Mouse (Mus musculus): ENCODE results near the gene Rbm20.
"Not testable (repeated sequence)": the region's sequence is repeated elsewhere in the genome, so short reads cannot be mapped to it uniquely, and the experiment has no call there.

Gene Rbm20

DNA sequence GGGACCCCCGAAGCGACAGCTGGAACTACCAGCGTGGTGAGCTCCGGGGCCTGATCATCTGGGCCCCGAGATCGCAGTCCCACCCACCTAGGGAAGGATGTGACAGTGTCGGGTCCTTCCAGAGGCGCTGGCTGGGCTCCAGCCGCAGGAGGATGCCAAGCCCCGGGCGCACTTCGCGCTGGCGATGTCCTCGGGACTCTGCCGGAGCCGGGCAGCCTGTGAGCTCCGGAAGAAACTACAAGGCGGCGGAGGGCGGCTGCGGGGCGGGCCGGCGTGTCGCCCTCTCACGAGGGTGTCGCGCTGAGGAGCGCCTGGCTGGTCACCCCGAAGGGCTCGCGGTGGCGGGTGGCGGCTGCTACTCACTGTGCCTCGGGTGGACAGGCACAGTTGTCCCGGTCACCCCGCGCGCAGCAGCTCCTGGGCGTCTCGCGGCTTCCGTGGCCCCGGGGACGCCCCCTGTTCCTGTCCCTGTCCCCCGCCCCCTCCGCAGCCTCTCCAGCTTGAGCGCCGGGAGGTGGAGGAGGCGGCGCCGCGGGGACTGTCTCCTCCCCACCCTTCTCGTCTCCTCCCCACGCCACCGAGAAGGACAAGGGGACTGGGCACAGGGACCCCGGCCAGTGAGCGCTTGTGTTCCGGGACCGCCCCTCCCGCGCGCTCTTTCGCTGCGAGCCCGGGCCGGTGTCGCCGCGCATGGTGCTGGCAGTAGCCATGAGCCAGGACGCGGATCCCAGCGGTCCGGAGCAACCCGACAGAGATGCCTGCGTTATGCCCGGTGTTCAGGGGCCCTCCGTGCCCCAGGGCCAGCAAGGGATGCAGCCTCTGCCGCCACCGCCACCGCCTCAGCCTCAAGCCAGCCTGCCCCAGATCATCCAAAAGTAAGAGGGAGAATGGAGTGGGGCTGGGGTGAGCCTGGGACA is at the start of gene Rbm20:
Gene Rbm20 (plus strand): TSS at position 589 of the 917 bp plus-strand sequence.
- no peak for DNase-seq (ENCODE audit: low read depth in 1 of 2, low spot score in 2 of 2)

DNA sequence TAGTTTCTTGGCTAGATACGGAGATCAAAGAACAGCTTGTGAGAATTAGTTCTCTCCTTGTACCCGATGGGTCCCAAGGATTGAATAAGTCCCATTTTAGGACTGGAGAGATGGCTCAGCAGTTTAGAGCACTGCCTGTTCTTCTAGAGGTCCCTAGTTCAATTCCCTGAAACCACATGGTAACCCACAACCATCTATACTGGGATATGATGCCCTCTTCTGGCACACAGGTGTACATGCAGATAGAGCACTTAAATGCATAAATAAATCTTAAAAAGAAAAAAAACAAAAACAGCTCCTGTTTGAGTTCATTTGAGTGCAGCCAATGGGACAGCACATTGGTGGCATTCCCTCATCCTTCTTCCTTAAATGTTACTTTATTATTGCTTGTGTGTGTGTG is 39.1 kb upstream of the Rbm20 start:
- DNase-seq (ENCODE audit: low read depth in 1 of 2, low spot score in 2 of 2), result no peak

DNA sequence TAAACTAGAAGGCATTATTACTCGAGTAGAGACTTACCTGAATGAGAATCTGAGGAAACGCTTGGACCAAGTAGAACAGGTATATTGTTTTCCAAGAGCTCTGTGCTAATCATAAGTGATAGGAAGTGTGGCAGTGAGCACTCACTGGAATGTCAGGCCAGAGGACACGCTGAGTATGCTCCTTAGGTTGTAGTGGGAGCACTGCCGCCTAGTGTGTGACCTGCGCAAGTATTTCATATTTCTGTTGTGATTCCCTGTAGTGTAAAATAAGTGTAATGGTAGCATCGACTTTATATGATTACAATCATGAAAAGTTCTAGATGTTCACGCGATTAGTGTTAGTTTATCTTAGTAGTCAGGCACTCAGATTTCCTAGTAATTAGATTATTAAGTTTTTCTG is 38.4 kb upstream of the Rbm20 start:
- DNase-seq (ENCODE audit: low read depth in 1 of 2, low spot score in 2 of 2), result no peak

DNA sequence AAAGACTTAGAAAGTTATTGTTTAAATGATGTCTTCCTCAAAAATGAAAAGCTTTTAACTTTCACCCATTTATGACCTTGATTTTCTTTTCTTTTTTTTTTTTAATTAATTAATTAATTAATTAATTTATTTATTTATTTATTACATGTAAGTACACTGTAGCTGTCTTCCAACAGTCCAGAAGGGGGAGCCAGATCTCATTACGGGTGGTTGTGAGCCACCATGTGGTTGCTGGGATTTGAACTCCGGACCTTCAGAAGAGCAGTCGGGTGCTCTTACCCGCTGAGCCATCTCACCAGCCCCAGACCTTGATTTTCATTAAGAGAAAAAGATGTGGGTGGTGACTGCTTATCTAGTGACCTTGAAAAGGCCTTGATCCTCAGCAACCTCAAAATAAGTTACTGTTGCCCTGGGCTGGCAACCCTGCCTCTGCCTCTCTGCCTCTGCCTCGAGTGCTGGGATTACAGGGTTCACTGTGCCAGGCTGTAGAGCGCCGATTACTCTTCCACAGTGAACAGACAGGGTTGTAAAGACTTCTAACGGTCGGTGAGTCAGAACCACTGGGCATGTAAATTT is 33.0 kb upstream of the Rbm20 start:
- DNase-seq (ENCODE audit: low read depth in 1 of 2, low spot score in 2 of 2), result no peak

DNA sequence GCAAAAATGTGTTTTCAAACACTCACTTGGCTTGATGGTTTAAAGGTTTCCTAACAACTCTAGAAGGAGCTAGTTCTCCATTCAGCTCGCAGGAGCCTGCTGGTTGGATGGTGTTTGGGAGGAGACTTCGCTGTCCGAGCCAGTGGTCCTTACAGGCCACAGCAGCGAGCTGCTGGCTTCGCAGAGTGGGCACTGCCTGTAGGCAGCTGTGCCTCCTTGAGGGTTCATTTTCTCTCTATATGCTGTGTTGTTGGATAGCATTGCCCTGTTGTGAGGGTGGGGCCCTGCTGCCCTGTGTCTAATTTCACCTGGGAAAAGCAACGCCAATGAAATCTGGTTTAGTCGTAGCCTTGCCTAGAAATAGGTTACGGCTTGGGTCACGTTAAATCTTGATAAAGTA is 29.8 kb upstream of the Rbm20 start:
- DNase-seq (ENCODE audit: low read depth in 1 of 2, low spot score in 2 of 2), result no peak

DNA sequence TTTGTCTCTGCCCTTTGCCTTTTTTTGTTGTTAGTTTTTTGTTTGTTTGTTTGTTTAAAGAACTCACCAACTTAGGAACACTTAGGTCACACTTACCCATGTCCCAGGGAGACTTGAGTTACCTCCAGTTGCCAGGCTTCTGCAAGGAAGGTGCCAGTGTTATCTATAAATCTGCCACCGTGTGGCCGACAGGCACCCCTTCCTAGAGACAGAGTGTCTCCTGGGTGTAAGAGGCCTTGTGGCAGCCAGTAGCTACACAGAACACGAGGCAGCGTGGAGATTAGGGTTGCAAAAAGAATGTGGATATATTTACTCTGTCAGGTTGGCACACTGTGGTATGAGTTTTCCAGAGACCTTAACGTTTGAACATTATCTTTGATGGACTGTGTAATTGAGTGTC is 29.1 kb upstream of the Rbm20 start:
- DNase-seq (ENCODE audit: low read depth in 1 of 2, low spot score in 2 of 2), result no peak

DNA sequence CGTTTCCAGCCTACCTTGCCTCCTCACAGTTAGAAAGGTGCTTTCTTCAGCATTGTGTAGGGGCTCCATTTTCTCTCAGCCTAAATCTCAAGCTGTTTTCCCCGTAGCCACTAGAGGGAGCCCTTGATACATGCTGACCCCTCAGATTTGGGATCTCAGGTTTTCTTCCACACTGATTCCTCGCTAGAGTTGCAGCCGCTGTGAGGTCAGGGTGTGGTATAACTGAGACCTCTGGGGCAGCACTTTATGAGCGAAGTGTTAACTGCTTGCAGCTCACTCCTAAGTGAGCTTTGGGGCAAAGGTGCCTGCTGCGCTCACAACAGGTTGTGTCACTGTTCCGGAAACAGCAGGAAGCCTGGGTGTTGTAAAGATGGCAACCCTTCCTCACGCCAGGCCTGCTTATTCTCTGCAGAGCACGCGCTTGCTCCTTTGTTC is 28.3 kb upstream of the Rbm20 start:
- DNase-seq (ENCODE audit: low read depth in 1 of 2, low spot score in 2 of 2), result peak in 1 of 2 experiments; percentile 20

DNA sequence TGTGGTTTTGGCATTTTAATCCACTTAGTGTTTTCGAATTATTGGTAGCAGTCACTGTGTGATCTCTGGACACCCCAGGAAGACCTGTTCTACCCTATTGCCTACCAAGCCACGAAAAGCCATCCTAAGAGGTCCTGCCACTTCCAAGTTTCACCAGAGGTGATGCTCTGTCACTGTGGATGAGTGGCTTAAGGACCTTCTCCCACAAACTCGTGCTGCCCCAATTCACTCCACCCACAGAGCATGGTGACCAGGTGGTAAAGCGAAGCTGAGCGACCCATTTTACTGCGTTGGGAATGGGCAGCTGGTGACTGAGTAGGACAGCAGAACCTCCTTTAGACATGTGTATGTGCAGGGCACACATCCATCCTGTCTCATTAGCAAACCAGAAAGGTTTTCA is 27.7 kb upstream of the Rbm20 start:
- no peak for DNase-seq (ENCODE audit: low read depth in 1 of 2, low spot score in 2 of 2)

DNA sequence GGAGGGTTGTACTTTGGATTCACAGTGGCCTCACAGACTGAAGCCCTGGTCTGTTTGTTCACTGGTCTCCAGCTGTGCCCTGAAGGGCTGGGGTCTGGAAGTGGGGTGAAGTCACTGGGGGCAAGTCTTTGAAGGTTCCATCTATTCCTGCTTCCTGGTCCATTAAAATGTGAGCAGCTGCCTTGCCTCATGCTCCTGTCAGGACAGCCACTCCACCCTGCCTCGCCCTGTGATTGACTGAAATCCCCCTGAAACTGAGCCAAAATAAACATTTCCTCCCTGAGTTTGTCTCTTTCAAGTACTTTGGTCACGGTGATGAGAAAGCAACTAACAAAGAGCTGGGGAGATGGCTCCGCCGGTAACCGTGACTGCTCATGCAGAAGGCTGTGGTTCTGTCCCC is 27.3 kb upstream of the Rbm20 start:
- DNase-seq (ENCODE audit: low read depth in 1 of 2, low spot score in 2 of 2), result no peak

DNA sequence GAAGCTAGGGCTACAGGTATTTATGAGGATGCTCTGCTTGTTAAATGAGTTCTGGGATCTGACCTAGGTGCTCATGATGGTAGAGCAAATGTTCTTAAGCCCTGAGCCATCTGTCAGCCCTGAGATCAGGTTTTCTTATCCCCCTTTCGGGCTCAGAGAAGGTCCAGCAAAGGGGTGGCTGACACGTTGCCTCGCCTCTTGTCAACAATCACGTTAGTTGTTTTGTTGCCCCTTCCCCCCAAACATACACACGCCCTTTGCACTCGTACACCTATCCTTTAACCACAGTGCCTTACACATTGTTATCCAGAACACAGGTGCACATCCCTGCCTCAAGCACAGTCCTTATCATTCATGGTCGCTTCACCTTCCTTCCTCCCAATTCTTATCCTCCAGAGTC is 26.2 kb upstream of the Rbm20 start:
- DNase-seq (ENCODE audit: low read depth in 1 of 2, low spot score in 2 of 2), result no peak

DNA sequence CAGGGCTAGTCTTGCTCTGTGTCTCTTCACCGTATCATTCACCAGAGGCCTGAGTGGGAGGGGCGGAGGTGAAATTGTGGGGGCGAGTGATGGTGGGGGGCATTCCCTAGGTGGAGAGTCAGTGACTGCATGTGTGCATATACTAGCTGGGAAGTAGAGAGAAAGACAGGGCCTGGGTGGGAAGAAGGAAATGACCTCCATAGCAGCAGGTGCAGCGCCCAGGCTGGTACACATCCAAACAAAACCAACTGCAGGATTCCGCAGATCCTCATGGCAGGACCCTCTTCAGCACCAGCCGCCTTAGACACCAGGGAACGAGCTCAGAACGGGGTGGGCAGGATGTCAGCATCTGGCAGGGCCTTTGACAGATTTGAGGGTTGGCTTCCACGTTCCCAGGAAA is 24.8 kb upstream of the Rbm20 start:
- no peak for DNase-seq (ENCODE audit: low read depth in 1 of 2, low spot score in 2 of 2)

DNA sequence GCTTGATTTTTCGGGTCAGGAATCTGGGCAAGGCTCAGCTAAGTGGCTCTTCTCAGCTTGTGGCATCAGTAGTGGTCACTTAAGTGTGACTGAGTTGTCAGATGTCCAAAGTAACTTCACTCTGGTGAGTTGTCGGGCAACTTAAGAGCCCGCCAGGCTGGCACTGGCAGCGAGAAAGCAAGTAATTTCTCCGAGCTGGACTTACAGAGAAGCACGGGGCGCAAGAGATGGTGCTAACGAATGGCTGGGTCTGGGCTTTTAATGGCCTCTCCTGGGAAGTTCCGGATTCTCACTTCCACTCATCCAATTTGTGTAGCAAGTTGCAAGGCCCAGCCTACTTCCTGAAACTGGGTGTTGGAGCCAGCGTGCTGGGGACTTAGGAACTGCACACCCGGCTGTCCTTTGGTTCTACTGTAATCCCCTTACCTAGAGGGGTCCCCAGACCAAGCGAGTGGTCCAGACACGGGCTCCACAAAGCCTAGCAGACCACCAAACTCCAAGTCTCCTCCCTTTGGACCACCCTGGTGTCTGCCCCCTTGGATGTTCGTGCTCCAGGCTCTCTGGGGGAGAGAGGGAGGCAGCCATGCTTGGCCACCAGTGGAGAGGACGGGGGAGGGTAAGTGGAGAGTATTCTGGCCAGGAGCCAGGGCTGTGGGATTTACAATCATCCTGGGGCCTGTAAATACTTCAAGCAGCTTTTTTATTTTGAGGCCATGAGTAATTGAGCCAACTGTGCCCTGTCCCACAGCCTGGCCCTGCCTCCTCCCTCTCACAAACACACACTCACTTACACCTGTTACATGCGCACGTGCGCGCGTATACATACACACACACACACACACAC is 23.3 kb upstream of the Rbm20 start:
- DNase-seq (ENCODE audit: low read depth in 1 of 2, low spot score in 2 of 2), result no peak

DNA sequence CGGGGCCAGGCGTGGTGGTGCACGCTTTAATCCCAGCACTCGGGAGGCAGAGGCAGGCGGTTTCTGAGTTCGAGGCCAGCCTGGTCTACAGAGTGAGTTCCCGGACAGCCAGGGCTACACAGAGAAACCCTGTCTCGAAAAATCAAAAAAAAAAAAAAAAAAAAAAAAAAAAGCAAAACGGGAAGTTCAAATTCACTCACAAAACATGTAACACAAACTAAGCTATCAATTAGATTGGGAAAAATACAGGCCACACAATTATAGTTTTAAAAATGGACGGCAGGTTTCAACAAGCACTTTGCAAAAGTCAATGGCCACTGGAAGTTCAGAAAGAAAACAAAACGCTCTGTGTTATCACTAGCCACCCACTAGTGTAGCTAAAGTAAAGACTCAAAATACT is 20.7 kb upstream of the Rbm20 start:
- DNase-seq (ENCODE audit: low read depth in 1 of 2, low spot score in 2 of 2), result not testable (repeated sequence)

DNA sequence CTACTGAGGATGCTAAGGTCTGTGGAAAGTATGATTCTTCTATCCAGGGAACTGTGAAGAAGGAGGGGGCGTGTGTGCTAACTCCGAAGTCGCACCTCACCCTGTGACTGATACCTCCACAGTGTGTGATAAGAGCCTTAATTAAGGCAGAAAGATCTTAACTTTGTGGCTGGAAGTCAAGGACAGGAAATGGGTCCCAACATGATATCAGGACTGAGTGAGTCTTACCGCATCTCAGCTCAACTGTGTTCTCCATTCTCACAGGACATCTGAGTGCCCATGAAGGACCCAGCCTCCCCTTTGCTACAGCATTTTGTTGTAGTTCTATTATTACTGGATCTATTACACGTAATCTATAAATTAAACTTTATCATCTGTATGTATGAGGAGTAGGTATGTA is 19.7 kb upstream of the Rbm20 start:
- DNase-seq (ENCODE audit: low read depth in 1 of 2, low spot score in 2 of 2), result no peak

DNA sequence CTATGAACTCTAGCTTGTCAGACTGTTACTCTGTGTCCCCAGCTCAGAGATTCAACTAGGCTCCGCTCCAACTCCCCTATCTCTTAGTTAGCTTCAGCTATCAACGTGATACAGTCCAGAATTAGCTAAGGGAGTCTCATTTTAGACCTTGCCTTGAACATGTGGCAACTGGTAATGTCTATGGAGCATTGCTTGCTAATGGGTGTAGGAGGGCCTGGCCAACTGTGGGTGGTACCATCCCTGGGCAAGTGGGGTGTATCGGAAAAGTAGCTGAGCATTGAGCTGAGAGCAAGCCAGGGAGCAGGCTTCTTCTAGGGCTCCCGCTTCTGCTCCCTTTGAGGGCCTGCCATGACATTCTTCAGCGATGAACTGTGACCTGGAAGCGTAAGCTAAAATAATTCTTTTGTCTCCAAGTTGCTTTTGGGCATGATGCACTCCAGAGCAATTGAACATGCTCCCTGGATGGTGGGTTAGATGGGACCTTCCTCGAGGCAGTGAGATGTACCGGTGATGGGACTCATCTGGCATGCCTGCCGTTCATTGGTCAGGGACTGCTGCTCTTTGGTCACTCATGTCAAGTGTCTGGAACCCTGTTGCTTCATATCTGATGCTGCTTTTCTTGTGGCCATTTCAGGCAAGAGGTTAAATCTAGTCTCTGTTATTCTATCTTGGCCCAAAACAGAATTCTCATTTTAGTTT is 16.2 kb upstream of the Rbm20 start:
- no peak for DNase-seq (ENCODE audit: low read depth in 1 of 2, low spot score in 2 of 2)

DNA sequence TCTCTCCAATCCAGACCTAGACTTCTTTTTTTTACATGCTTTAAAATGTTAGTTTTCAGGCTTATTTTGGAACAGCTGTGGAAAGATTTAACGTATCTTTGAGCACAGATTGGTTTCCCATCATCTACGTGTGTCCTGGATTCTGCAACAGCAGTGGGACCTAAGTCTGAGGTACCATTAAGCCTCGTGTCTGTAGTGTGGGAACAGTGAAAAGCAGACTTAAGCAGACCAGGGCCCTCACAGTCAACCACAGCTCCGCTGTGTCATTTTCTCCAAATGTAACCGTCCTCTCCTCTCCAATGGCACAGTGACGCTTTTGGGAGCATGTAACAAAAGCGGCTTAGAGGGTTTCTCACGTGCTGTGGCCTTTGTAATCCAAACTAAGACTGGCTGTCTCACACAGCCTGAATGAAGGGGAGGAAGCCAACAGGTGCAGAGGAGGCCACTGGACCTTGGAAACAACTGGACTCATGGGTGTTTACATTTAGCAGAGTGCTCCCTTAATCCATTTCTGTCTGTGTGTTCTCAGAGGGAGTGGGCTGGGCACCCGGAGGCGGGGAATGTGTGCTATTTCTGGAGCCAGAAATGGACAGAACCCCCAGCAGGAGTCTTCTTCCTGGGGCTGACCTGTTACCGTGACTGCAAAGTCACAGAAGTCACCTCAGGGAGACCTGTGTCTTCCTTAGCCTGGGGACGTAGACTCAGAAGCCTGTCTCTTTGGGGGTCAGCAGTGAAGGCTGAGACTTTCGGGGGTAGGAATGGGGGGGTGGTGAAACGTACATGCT is 15.0 kb upstream of the Rbm20 start:
- no peak for DNase-seq (ENCODE audit: low read depth in 1 of 2, low spot score in 2 of 2)

DNA sequence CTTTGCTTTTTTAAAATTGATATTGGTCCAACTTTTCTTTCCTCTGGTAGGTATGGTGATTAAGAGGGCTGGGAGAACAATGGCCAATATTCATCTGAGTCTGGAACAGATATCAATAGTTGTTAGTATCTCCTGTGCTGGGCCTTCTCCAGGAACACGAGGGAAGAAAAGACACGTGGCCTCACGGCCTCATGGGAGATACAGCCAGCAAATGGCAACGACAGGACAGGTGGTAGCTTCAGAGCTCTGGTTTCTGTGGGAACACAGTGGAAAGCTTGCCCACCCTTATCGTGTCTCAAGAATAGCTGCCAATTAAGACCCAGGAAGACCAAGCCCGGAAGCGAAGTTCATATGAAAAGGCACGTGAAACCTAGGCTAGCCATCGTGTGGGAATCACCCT is 12.3 kb upstream of the Rbm20 start:
- DNase-seq (ENCODE audit: low read depth in 1 of 2, low spot score in 2 of 2), result no peak

DNA sequence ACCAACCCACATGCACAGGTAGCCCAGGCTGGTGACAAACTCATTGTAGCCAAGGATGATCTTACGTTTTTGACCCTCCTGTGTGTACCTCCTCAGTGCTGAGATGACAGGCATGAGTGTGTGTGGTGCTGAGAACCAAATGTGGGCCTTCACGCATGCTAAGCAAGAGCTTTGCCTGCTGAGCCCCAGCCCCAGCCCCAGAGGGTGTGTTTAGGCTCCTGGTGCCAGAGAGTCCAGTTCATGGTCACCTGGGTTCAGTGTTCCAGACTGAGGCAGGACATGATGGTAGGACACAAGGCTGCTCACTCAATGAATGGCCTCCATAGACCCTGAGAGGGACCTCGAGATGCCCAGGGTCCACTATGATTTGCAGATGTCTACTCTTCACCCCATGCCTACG is 11.7 kb upstream of the Rbm20 start:
- DNase-seq (ENCODE audit: low read depth in 1 of 2, low spot score in 2 of 2), result no peak

DNA sequence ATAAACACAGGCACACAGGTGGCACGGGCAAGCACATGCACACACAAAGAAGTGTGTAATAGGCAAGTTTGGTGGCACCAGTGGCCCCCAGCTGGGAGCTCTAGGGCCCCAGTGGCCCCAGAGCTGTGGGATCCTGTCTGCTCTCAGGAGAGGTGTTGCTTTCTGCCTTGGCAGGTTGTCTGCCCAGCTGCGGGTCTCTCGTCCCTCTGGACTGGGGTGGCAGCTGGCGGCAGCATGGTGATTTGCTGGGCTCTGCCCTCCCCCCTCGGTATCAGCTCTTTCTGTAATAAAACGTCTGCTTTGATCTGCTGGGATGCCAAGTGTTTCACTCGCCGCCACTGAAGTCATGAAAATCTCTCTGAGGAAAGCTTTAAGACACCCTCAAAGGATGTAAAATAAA is 10.4 kb upstream of the Rbm20 start:
- no peak for DNase-seq (ENCODE audit: low read depth in 1 of 2, low spot score in 2 of 2)

DNA sequence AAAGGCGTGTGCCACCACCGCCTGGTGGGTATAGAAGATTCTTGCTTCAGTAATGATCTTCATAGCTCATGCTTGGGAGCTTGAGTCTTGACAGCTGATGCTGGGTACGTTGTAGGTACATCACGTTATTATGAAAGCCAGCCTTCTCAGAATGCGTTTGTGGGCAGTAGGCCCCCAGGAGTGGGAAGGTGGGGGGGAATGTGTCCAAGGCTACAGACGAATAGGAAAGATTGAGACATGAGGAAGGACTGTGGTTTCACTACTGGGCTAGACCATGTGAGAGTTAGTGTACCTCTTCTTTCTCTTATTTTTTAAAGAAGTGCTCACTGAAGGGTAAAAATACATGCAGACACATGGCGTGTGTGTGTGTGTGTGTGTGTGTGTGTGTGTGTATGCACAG is 8.3 kb upstream of the Rbm20 start:
- no peak for DNase-seq (ENCODE audit: low read depth in 1 of 2, low spot score in 2 of 2)

Measured in monocyte, adult 2 months (primary cell).